Mouse (Mus musculus): ENCODE measurements around the gene Fgfr2. TPM values are rescaled to one million over a fixed set of nuclear protein-coding genes. Genes with fewer than 3 reads are reported as not detected.

Fgfr2 gene
- polyA plus RNA-seq, 1 experiment = 114 TPM

- DNase-seq = no peak
- no peaks in the 10 kb centered on the region for H3K4me1 ChIP-seq (ENCODE audit: control insufficient read depth, insufficient read depth, low read length)
- no peak overlapping the region for H3K4me3 ChIP-seq (replicated peaks; ENCODE audit: extremely low read depth, low read depth, low read length)
- TF ChIP-seq CTCF (IDR thresholded peaks at IDR 0.05; ENCODE audit: insufficient read depth, low read length) (no peak), POLR2A (IDR thresholded peaks at IDR 0.05; ENCODE audit: borderline replicate concordance, extremely low read depth, low read depth, low read length) (no peak)
- WGBS = 93% methylated on average over 5 of the region's 5 CpGs
These were observed 2459.1 kb downstream of the Fgfr2 start for GRCm38 (mm10) chr7:130664037-130664436.

- no peak for DNase-seq
- no peak overlapping the region for H3K4me3 ChIP-seq (replicated peaks; ENCODE audit: extremely low read depth, low read depth, low read length)
- WGBS = 67% methylated on average over 4 of the region's 4 CpGs
- no peaks in the 10 kb centered on the region for H3K4me1 ChIP-seq (ENCODE audit: control insufficient read depth, insufficient read depth, low read length)
- TF ChIP-seq CTCF (IDR thresholded peaks at IDR 0.05; ENCODE audit: insufficient read depth, low read length) (no peak), POLR2A (IDR thresholded peaks at IDR 0.05; ENCODE audit: borderline replicate concordance, extremely low read depth, low read depth, low read length) (no peak)
These were observed 2460.3 kb downstream of the Fgfr2 start for GRCm38 (mm10) chr7:130662869-130663268.

GRCm38 (mm10) chr7:130662250-130662649, 2460.9 kb downstream of the Fgfr2 start:
- TF ChIP-seq CTCF (IDR thresholded peaks at IDR 0.05; ENCODE audit: insufficient read depth, low read length) = no peak
- 84% methylated on average over 5 of the region's 5 CpGs for WGBS
- Histone ChIP-seq H3K4me3 (replicated peaks; ENCODE audit: extremely low read depth, low read depth, low read length) (no peak overlapping the region), H3K4me1 (ENCODE audit: control insufficient read depth, insufficient read depth, low read length) (no peaks in the 10 kb centered on the region)
- DNase-seq = no peak

GRCm38 (mm10) chr7:130659129-130659528, 2464.0 kb downstream of the Fgfr2 start:
- peaks cover 6% of the 10 kb centered on the region for H3K4me1 ChIP-seq (ENCODE audit: control insufficient read depth, insufficient read depth, low read length)
- 91% methylated on average over 5 of the region's 5 CpGs for WGBS
- H3K4me3 ChIP-seq (replicated peaks; ENCODE audit: extremely low read depth, low read depth, low read length) = no peak overlapping the region
- no peak for DNase-seq
- TF ChIP-seq POLR2A (IDR thresholded peaks at IDR 0.05; ENCODE audit: borderline replicate concordance, extremely low read depth, low read depth, low read length) (no peak), CTCF (IDR thresholded peaks at IDR 0.05; ENCODE audit: insufficient read depth, low read length) (no peak)

GRCm38 (mm10) chr7:130657751-130658150, 2465.4 kb downstream of the Fgfr2 start:
- H3K4me1 ChIP-seq (ENCODE audit: control insufficient read depth, insufficient read depth, low read length) = peaks cover 7% of the 10 kb centered on the region
- 25% methylated on average over 13 of the region's 13 CpGs for WGBS
- peak; percentile 61 for DNase-seq

GRCm38 (mm10) chr7:130656965-130657364, 2466.2 kb downstream of the Fgfr2 start:
- 93% methylated on average over 8 of the region's 8 CpGs for WGBS
- DNase-seq = no peak
- TF ChIP-seq POLR2A (IDR thresholded peaks at IDR 0.05; ENCODE audit: borderline replicate concordance, extremely low read depth, low read depth, low read length) (no peak), CTCF (IDR thresholded peaks at IDR 0.05; ENCODE audit: insufficient read depth, low read length) (no peak)
- Histone ChIP-seq H3K4me1 (ENCODE audit: control insufficient read depth, insufficient read depth, low read length) (peaks cover 7% of the 10 kb centered on the region), H3K4me3 (replicated peaks; ENCODE audit: extremely low read depth, low read depth, low read length) (no peak overlapping the region)

More at GRCm38 (mm10) chr7:130657751-130658150, 2465.4 kb downstream of the Fgfr2 start:
- TF ChIP-seq CTCF (IDR thresholded peaks at IDR 0.05; ENCODE audit: insufficient read depth, low read length) = no peak
- no peak for TF ChIP-seq POLR2A (IDR thresholded peaks at IDR 0.05; ENCODE audit: borderline replicate concordance, extremely low read depth, low read depth, low read length)
- H3K4me3 ChIP-seq (replicated peaks; ENCODE audit: extremely low read depth, low read depth, low read length) = no peak overlapping the region

- no peak for DNase-seq
- WGBS = 42% methylated on average over 2 of the region's 2 CpGs
These were observed 2468.6 kb downstream of the Fgfr2 start for GRCm38 (mm10) chr7:130654562-130654961.

GRCm38 (mm10) chr7:130653036-130653555, 2470.1 kb downstream of the Fgfr2 start:
- TF ChIP-seq CTCF (IDR thresholded peaks at IDR 0.05; ENCODE audit: insufficient read depth, low read length) (no peak), POLR2A (IDR thresholded peaks at IDR 0.05; ENCODE audit: borderline replicate concordance, extremely low read depth, low read depth, low read length) (no peak)
- H3K4me1 ChIP-seq (ENCODE audit: control insufficient read depth, insufficient read depth, low read length) = peaks cover 22% of the 10 kb centered on the region
- H3K4me3 ChIP-seq (replicated peaks; ENCODE audit: extremely low read depth, low read depth, low read length) = no peak overlapping the region
- 80% methylated on average over 6 of the region's 6 CpGs for WGBS
- DNase-seq = no peak

More at GRCm38 (mm10) chr7:130654562-130654961, 2468.6 kb downstream of the Fgfr2 start:
- no peak overlapping the region for H3K4me3 ChIP-seq (replicated peaks; ENCODE audit: extremely low read depth, low read depth, low read length)
- peaks cover 12% of the 10 kb centered on the region for H3K4me1 ChIP-seq (ENCODE audit: control insufficient read depth, insufficient read depth, low read length)
- TF ChIP-seq POLR2A (IDR thresholded peaks at IDR 0.05; ENCODE audit: borderline replicate concordance, extremely low read depth, low read depth, low read length) = no peak
- TF ChIP-seq CTCF (IDR thresholded peaks at IDR 0.05; ENCODE audit: insufficient read depth, low read length) = no peak

GRCm38 (mm10) chr7:130650621-130651020, 2472.5 kb downstream of the Fgfr2 start:
- DNase-seq = no peak
- TF ChIP-seq POLR2A (IDR thresholded peaks at IDR 0.05; ENCODE audit: borderline replicate concordance, extremely low read depth, low read depth, low read length) (no peak), CTCF (IDR thresholded peaks at IDR 0.05; ENCODE audit: insufficient read depth, low read length) (no peak)
- 84% methylated on average over 5 of the region's 5 CpGs for WGBS
- peaks cover 28% of the 10 kb centered on the region for H3K4me1 ChIP-seq (ENCODE audit: control insufficient read depth, insufficient read depth, low read length)
- no peak overlapping the region for H3K4me3 ChIP-seq (replicated peaks; ENCODE audit: extremely low read depth, low read depth, low read length)

- DNase-seq = no peak
- Histone ChIP-seq H3K4me3 (replicated peaks; ENCODE audit: extremely low read depth, low read depth, low read length) (no peak overlapping the region), H3K4me1 (ENCODE audit: control insufficient read depth, insufficient read depth, low read length) (peaks cover 25% of the 10 kb centered on the region)
- TF ChIP-seq CTCF (IDR thresholded peaks at IDR 0.05; ENCODE audit: insufficient read depth, low read length) (no peak), POLR2A (IDR thresholded peaks at IDR 0.05; ENCODE audit: borderline replicate concordance, extremely low read depth, low read depth, low read length) (no peak)
- WGBS = 27% methylated on average over 7 of the region's 7 CpGs
These were observed 2473.9 kb downstream of the Fgfr2 start for GRCm38 (mm10) chr7:130649257-130649656.
